Mouse (Mus musculus) cerebellum, adult (tissue): Measurements from ENCODE around the gene Lactb.
A peak's percentile ranks its signal among the peaks of the same experiment; 100 is the strongest.

Experiments used
- ATAC-seq: cut with Nextera tagmentation; 2 replicates; pipeline ENCODE4 v1.9.2; 2017; ENCODE audit warnings: mild to moderate bottlenecking, moderate library complexity, mixed read lengths; ENCODE audit not compliant: insufficient number of reproducible peaks, low FRiP score, low TSS enrichment

The Lactb gene

DNA sequence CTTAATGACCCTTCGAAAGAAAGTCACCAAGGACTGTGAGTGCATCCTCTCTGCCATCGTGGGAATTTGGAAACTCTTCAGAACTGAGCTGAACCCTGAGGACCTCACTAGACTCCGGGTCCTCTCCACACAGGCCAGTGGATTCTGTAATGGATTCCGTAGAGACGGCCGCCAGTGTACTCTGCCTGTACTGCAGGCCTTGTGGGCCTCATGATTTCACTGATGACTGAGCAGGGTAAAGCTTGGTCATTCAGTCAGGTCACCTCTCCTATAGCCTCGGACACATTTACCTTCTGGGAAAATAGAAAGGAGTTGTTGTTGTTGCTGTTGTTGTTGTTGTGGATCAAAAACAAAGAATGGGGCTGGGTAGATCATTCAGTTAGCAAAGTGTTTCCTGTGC, 6.8 kb upstream of the Lactb start:
- ATAC-seq, result no peak

DNA sequence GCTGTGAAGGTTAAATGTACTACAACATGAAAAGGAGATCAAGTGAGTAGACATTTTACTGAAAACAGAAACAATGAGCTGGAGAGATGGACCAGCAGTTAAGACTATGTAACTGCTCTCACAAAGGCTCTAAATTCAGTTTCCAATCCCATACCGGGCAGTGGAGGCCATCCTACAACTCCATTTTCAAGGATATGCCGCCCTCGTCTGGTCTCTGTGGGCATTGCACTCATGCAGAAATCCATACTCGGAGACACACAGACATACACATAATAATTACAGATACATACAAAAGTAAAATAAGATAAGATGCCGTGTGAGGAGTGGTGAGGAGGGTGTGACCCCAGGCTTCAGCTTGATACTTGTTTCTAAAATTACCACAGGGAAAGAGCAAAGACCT, 5.2 kb upstream of the Lactb start:
- no peak for ATAC-seq

DNA sequence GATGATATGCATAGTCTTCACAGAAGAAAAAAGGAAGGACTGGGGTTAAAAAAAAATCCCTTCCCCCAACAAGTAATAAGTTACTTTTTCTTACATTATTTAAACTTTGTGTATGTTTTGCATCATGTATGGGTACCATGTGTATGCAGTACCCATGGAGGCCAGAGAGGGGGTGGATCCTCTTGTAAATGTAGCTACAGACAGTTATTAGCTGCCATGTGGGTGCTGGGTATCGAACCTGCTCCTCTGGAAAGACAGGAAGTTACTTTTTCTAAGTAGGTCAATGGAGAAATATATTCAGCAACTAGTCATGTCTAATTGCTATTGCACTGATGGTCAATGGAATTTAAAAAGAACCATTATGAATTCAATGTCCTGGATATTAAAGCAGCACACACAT, 3.2 kb upstream of the Lactb start:
- no peak for ATAC-seq

DNA sequence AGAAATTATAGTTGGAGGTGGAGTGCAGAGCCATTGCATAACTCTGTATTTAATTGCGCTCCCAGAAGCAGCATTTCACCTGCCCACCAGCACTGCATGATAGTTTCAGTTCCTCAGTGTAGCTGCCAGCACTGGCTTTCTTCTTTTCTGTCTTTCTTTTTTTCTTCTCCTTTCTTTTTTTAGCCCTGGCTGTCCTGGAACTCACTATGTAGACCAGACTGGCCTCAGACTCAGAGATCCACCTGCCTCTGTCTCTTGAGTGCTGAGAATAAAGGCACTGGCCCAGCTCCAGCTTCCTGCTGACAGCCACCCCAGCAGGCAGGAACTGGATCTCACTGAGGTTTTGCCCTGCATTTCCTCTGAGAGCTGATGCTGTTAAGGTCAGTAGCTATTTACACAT, 2.7 kb upstream of the Lactb start:
- no peak for ATAC-seq

DNA sequence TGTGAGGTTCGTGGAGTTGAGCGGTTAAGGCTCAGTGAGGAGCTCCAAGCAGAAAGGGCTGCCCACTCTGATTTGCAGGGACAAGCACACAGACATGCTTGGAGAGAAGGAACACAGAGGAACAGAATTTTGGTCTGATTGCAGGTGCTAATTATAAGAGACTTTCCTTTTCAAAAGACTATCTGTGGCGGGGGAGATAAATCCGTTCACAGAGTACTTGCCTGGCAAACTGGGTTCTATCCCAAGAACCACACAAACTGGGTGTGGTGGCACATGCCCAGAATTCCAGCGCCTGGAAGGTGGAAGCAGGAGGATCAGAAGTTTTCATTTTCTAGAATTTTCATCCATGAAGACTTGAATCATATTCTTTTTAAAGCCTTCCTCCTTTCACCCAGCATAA, 1.8 kb upstream of the Lactb start:
- no peak for ATAC-seq

DNA sequence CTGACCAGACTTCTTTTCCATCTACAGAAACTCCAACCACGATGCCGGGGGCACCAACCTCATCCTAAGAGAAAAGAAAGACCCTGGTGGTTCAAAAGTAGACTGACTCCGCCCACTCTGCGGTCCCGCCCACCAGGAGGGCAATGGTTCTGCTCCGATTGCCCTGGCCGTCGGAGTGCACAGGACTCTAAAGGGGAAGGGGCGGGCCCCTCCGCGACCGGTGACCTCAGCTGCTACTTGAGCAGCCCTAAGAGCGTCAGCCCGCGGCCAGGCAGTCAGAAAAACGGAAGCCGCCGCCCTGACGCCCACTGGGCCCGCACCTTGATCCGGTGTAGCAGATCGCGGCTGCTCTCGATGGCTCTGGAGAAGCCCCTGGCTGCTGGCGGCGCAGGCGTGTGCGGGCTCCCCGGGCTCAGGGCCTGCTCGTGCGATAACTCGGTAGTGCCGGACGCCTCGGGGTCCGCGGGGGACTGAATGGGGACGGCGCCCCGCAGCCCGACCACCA, 511 bp downstream of the Lactb start:
- peak; percentile 71; the same call in 1 of the 2 replicates for ATAC-seq

DNA sequence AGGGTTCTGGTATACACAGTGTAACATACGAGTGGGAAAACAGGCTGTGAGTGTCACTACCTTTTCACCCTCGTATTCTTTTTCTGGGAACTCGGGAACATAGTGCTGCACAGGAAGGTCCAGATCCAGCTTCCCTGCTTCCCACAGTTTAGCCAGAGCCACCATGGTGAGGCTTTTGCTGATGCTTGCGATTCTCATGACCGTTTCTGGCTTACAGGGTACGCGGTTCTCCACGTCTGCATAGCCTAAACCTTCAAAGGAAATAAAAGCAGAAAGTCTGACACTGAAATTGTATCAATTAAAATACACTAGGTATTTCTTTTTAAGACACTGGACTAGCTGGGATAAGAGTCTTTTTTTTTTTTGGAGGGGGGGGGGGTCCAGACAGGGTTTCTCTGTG, 4.2 kb downstream of the Lactb start:
- ATAC-seq, result no peak

DNA sequence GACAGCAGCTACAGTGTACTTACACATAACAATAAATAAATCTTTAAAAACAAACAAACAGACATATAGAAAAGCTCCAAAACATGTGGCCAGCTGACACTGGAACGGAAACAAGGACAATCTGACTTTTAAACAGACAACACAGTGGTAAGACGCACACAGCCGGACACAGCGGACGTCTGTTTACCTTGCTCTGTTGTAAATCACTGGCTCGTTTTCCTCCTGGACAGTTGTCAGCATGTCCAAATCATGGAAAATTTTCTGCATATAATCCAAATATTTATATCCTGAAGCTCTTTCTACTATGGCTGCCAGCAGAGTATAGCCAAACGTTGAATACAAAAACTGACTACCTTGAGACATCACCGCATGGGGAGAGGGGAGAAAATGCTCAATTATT, 7.8 kb downstream of the Lactb start:
- no peak for ATAC-seq

DNA sequence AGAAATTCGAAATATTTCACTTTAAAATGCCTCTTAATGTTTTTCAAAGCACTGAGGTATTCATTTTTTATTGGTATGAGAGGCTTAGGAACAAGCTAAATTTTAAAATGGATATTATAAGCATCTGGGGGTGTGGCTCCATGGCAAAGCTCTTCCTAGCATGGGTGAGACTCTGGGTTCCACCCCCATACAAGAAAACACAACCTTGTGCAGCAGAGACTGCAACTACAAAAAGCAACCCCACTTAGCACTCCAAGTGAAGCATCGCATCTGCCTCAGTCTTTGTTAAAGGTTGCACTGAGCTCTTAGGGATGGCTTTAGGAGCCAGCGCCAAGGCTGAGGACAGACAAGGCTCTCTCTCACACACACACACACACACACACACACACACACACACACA, 13.8 kb downstream of the Lactb start:
- no peak for ATAC-seq

DNA sequence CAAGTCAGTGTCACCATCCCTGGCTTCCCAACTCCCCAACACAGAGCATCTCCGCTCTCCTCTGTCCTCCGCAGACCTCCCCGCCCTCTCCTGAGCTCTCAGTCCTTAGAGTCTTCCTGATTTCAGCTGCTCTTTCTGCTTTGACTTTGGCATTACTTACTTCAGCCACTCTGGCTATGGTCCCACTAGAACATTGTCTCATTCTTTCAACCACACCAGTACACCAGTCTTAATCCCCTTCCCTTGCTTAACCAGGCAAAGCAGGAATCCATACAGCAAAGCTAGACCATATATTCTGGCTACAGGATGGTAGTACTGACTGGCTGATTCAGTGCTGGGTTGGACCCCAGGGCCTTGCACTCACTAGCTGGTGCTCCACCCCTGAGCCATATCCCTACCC, 17.8 kb downstream of the Lactb start:
- no peak for ATAC-seq

DNA sequence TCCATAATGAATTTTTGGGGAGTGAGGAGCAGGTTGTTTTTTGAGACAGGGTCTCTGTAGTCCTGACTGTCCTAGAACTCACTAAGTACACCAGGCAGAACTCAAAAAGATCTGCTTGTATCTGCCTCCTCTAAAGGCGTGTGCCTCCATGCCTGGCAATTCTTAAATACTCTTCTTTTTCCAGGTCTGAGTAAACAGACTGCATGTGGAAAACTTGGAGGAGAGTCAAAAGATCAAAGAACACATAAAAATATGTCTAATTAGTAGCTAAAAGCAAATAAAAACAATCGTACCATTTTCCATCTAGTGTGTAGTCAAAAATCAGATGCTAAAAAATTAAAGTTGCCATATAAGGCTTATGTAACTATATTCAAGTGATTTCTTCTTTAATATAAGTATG, 22.4 kb downstream of the Lactb start:
- no peak for ATAC-seq

DNA sequence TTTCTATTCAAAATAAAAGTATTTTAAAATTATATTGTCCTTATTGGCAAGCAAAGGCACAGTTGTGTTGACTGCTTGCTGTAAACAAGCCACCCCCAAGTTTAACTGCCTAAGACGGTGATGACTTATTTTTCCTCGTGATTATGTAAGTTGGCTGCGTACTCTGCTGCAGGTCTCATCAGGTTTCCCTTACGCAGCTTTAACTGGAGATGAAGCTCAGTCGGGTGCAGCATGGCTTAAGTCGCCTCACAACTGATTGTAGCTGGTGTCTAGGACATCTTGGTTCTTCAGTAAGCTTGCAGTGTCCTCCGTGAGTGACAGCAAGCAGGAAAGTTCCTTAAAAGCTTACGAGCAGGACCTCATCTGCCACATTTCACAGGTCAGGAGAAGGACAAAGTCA, 23.0 kb downstream of the Lactb start:
- ATAC-seq, result no peak

DNA sequence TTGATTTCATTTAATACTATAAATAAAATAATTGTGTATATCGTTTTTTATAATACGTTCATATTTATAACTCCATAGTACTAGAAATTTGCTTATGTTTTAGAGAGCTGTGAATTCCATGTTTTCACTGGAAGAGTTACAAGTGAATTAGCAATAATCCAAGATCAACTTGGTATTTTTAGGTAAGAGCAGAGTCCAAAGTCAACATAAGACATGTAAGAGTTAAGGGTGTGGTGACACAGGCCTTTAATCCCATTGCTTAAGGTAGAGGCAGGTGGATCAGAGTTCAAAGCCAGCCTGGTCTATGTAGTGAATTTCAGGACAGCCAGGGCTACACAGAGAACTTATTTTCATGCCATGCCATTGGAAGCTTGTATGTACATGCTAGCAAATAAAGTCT, 26.7 kb downstream of the Lactb start:
- ATAC-seq, result no peak

DNA sequence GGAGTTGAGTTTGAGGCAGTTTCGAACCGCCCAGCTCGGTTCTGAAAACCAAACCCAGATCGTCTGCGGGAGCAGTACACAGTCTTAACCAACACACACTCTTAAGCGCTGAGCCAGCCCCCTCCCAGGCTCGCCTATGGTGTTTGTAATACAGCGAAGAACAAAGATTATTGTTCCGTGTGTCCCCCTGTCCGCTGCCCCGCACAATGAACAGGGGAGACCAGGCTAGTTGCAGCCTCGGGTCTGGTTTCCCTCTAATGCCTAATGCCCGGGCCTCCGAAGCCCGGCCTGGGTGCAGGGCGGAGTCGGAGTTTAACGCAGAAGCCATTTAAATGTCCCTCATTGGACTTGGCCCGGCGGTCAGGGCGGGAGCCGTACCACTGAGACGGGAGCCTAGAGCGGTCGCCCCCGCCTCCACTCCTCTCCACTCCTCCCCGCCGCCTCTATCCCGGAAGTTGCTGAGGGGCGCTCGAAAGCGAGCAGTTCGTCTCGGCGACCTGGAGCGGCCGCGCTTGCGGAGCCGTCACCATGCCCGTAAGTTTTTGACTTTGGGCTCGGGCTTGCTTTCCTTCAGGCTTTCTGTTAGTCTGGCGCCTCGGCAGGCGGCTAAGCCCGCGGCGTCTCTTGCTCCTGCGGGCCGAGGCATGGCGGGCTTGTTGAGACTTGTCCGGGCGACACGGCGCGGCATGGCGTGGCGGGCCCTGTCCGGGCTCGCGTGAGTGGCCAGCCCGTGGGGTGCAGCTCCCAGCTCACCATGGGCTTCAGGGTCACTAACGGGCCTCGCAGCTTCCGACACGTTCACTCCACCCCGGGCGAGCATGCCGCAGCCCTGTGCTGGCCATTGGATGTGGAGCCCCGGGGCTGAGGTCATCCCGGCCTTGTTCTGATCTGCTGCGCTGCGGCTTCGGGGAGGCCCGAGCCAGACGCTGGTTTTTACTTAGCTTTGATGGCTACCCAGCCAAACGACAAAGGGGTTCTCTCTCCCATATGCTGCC, 29.3 kb downstream of the Lactb start, which contains the start of gene Rps27l:
Gene Rps27l, plus strand, starts transcription at position 440 of the 995 bp plus-strand sequence.
- peak; percentile 98 for ATAC-seq

DNA sequence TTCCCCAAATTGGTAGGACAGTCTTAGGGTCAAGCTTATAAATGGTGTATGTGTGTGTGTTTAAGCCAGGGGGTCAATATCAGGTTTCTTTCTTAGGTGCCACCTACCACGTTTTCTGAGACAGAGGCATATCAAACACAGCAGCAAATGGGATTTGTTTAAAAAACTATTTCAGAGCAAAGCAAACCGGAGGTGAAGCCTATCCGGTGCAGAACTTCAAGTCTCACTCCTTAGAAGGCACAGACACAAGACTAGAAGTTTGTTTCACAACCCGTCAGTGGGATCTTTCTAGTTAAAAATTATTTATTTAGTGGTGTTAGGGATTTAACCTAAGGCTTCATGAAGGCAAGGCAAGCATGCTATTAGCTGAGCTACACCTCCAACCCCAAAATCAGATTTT, 30.1 kb downstream of the Lactb start:
- ATAC-seq, result no peak

DNA sequence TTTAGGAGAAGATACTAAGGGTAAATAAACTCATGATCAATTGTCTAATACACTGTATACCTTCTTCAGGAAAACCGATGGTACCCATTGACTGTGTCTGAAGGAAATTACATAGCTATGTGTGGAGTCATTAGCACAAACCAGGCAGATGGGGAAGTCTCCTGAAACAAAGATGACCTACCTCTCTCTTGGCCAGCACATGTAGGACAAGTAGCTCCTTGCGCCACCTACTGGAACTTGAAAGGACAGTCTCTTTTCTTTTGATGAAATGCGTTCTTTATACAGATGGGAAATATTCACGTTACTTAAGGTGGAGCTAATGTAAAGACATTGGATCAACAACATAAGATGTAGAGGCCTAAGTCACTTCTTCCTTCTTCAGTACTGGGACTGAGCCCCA, 36.4 kb downstream of the Lactb start:
- peak; percentile 85; the same call in 1 of the 2 replicates for ATAC-seq

DNA sequence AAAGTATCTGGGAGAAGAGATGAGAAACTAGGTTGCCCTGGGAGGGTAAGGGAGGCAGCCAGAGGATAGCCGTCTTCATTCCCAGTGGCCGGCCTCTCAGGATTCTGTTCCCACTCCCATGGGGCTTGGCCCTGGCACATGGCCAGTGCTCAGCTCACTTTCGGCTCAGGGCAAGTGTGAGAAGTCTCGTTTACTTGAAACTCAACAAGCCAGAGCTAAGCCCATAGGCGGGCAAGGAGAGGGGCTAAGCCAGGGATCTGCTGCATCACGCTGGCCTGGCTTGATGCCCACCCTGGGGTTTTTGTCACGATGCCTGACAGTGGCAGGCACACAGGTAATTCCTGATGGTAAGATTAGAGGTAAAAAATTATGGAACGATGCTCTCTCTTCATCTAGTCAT, 37.8 kb downstream of the Lactb start:
- ATAC-seq, result no peak

DNA sequence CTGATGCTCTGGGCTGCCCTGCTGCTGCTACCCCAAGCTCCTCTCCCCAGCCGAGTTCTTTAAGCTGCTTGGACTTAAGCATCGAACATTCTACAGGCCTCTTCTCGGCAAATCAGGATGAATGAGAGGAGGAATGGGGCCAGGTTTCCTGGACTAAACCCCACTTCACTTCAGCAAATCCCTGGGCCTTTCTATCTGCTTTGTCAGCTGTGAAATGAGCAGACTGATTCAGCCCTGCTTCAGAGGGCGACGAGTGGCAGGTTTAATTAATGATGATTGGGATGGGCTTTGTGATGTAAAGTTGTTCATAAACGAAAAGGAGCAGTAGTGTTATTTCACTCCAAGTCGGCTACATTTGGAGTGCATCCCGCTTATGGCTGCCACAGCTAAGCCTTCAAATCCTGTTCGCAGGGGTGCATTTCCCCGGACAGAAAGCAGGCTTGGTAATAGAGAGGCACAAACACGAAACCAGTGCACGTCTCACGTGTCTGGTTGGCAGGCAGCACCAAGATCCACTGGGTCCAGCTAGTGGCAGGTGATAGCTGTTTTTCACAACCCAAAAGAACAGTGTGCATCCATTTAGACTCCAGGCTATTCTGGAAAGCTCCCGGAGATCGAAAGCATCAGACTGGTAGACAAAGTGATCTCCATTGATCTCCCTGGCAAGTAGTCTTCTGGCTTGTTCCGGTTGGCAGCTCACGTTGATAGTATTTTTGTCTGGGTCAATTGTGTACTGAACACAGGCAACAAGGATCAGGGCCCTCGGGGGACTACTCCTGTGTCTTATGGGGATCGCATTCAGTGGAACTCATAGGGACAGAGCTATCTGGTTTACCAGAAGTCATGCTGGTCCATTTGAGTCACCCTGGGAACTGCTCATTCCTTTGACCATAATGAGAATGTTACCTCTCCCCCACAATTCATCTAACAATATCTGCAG, 41.1 kb downstream of the Lactb start:
- no peak for ATAC-seq

DNA sequence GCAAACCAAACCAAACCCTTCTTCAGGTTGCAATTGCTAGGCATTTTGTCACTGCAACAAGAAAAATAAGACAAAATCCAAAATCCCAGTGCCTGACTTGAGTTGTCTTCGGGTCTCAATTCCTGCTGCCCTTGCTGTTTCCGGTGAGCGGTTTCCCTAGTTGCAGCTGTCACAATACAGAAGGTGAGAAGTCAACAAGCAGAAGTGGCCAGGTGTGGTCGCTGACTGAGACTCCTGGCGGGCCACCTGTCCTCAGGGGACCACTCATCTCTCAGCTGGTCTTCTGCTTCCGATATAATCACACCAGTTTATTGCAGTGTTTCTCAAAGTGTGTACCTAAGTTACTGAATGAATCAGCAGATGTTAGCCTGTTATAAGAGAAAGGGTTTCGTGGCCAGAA, 44.9 kb downstream of the Lactb start:
- ATAC-seq, result no peak

DNA sequence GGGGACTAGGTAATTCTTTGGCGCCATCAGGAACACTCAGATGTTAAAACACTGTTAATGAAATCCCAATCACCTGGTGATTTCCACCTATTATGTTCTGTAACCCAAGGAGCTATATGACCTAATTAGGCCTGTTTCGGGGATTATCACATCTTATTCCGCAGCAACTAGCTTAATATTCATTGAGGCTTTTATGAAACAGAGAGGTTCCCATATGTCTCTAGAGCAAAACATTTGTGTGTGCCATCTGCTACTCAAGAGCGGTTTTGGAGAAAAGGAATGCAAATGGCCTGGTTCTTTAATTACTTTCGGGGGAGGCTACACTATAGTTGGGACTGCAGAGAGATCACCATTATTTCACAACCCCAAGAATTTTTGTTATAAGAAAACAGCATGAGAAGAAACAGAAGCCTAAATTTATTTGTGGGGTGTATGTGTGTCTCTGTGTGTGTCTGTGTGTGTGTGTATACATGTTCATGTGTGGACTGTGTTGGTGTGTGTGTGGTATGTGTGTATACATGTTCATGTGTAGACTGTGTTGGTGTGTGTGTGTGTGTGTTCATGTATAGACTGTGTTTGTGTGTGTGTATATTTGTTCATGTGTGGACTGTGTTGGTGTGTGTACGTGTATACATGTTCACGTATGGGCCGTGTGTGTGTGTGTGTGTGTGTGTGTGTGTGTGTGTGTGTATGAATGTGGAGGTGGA, 47.4 kb downstream of the Lactb start:
- ATAC-seq, result peak; percentile 78; the same call in 1 of the 2 replicates
